Mouse (Mus musculus) thymus, adult 2 months (tissue): ENCODE data around the gene Zfp146. TPM values are rescaled to one million over a fixed set of nuclear protein-coding genes. Genes with fewer than 3 reads are reported as not detected.
"Not testable (repeated sequence)": the region's sequence is repeated elsewhere in the genome, so short reads cannot be mapped to it uniquely, and the experiment has no call there.

ENCODE experiments used
- DNase-seq: peaks from one replicate; pipeline ENCODE4 v3.0.0; 2021
- H3K27ac ChIP-seq: fragments of 200-500 bp; 2 replicates; pipeline ENCODE4 v1.5.1; 2012; ENCODE audit warnings: low read length, control low read depth; ENCODE audit not compliant: control insufficient read depth, insufficient read depth
- H3K27me3 ChIP-seq: fragments of 200-500 bp; 2 replicates; pipeline ENCODE4 v1.6.1; 2012; ENCODE audit warnings: mild to moderate bottlenecking, low read length, moderate library complexity, mixed read lengths; ENCODE audit not compliant: control insufficient read depth, insufficient read depth
- H3K36me3 ChIP-seq: fragments of 200-500 bp; 2 replicates; pipeline ENCODE4 v1.6.1; 2012; ENCODE audit warnings: mild to moderate bottlenecking, low read length, moderate library complexity; ENCODE audit not compliant: control insufficient read depth, insufficient read depth
- H3K4me1 ChIP-seq: fragments of 200-500 bp; replicated peaks from 2 replicates; pipeline ENCODE4 v1.6.1; 2012; ENCODE audit warnings: low read length; ENCODE audit not compliant: control insufficient read depth, insufficient read depth
- H3K4me3 ChIP-seq: fragments of 200-500 bp; 2 replicates; pipeline ENCODE4 v1.5.1; 2012; ENCODE audit warnings: mild to moderate bottlenecking, low read length, control low read depth, moderate library complexity; ENCODE audit not compliant: control insufficient read depth, insufficient read depth
- CTCF ChIP-seq: fragments of 200-500 bp; IDR thresholded peaks from 2 replicates; pipeline ENCODE4 v1.5.1; 2012; ENCODE audit warnings: mild to moderate bottlenecking, control low read depth, low read length, moderate library complexity, borderline replicate concordance; ENCODE audit not compliant: control insufficient read depth, poor library complexity, insufficient read depth; ENCODE audit errors: extremely low read depth
- POLR2A ChIP-seq: fragments of 200-500 bp; IDR thresholded peaks from 2 replicates; pipeline ENCODE4 v1.6.1; 2012; ENCODE audit warnings: mild to moderate bottlenecking, low read length, control low read depth, moderate library complexity; ENCODE audit not compliant: control insufficient read depth, poor library complexity, insufficient read depth; ENCODE audit errors: extremely low read depth
- WGBS: fragments of 180-500 bp; shearing (Covaris S2); methylation state at CpG from one replicate; pipeline ENCODE4 v1.1.7; 2018; 5-methylcytosine and 5-hydroxymethylcytosine counted together
- polyA plus RNA-seq: library from polyadenylated mRNA; depleted of rRNA; stranded (reverse); fragments of >200 nt; gene quantifications from 2 replicates; pipeline ENCODE4 v1.2.3, GENCODE M21; 2012

The Zfp146 gene
- polyA plus RNA-seq, 1 experiment = 18.6 TPM

DNA sequence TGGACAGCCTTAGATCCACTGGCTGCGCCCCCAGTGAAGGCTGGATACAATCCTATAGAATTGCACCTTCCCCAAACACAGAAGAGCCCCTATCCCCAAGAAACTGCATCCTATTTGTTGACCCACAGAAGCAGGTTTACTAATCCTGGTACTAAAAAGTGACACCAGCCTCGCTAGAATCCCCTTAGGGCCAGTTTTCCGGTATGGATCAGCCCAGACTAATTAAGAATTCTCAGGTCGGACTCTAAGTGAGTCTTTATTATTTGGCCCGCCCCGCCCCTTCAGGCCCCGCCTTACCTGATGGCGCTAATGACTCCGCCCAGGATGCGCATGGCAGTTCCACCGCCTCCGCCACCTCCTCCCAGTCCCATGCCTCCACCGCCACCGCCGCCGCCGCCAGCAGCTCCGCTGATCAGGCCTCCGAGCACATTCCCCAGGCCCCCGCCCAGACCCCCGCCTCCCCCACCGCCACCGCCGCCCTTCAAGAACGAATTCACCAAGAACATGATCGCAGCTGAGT, 24.1 kb upstream of the Zfp146 start:
- peak; percentile 55 for DNase-seq
- WGBS = 4% methylated on average over 26 of the region's 26 CpGs
- H3K4me1 ChIP-seq = peaks cover 12% of the 10 kb centered on the region
- no peak for TF ChIP-seq POLR2A
- TF ChIP-seq CTCF = no peak
- H3K27me3 ChIP-seq = no peaks in the 10 kb centered on the region
- H3K36me3 ChIP-seq = peaks cover 11% of the 10 kb centered on the region; the same call in 1 of the 2 replicates
- H3K27ac ChIP-seq = no peak overlapping the region; the same call in 1 of the 2 replicates
- H3K4me3 ChIP-seq = peak overlapping the region; percentile 96

DNA sequence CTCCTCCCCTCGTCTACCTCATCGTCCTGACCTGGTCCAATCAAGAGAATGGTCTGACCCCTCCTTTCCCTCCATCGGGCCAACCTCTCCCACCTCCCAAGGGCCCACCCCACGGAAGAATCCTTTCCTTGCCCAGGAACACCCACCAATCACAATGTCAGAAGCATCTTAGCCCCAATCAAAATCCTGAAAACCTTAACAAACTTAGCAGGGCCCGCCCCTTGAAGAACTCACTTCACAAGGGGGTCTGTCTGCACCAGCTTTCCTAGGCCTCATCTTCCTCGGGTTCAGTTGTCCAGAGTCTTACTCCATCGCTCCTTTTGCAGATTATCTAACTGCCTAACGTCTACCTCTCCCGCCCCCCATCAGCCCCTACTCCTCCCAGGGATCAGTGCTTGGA, 23.5 kb upstream of the Zfp146 start:
- 85% methylated on average over 9 of the region's 9 CpGs for WGBS
- TF ChIP-seq CTCF (no peak), POLR2A (no peak)
- no peak overlapping the region for H3K27ac ChIP-seq
- no peak for DNase-seq
- H3K4me1 ChIP-seq = peaks cover 12% of the 10 kb centered on the region
- no peak overlapping the region for H3K4me3 ChIP-seq
- H3K27me3 ChIP-seq = no peaks in the 10 kb centered on the region
- H3K36me3 ChIP-seq = peaks cover 13% of the 10 kb centered on the region; the same call in 1 of the 2 replicates

DNA sequence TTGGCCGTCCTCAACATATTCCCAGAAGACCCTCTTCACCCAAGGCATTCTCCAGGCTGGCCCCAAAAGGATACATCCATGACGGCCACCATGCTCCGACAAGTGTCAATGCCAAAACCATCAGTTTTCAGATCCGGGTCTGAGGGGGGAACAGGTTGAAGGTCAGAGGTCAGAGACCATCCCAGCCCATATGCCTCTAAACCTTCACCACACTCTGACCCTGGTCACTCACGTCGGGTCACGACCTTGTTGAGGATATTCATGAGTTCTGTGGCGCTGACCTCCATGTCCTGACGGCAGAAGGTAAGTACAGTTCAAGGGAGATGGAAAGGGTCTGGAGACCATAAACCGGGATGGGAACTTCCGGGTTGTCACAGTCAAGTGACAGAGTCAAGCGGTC, 22.5 kb upstream of the Zfp146 start:
- DNase-seq = no peak
- TF ChIP-seq CTCF = no peak
- TF ChIP-seq POLR2A = no peak
- Histone ChIP-seq H3K4me3 (no peak overlapping the region), H3K27ac (no peak overlapping the region), H3K36me3 (peaks cover 22% of the 10 kb centered on the region), H3K27me3 (no peaks in the 10 kb centered on the region), H3K4me1 (peaks cover 9% of the 10 kb centered on the region)
- 97% methylated on average over 12 of the region's 12 CpGs for WGBS

DNA sequence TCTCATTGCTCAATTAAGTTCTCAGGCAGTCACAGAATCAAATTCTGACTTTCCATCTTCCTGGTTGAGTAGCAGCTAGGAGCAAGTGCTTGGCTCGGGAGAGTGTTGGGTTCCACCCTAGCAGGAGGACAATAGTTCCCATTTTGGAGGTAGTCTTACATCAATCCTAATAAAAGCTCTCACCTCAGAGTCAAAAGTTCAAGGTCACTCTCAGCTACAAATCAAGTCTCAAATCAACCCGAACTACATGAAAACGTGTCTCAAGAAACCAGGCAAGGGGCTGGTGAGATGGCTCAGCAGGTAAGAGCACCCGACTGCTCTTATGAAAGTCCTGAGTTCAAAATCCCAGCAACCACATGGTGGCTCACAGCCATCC, 19.6 kb upstream of the Zfp146 start:
- no peaks in the 10 kb centered on the region for H3K27me3 ChIP-seq
- no peak overlapping the region for H3K4me3 ChIP-seq
- H3K27ac ChIP-seq = no peak overlapping the region
- TF ChIP-seq CTCF (no peak), POLR2A (no peak)
- peaks cover 25% of the 10 kb centered on the region for H3K36me3 ChIP-seq
- DNase-seq = no peak
- H3K4me1 ChIP-seq = peaks cover 12% of the 10 kb centered on the region
- 96% methylated on average over 4 of the region's 4 CpGs for WGBS

DNA sequence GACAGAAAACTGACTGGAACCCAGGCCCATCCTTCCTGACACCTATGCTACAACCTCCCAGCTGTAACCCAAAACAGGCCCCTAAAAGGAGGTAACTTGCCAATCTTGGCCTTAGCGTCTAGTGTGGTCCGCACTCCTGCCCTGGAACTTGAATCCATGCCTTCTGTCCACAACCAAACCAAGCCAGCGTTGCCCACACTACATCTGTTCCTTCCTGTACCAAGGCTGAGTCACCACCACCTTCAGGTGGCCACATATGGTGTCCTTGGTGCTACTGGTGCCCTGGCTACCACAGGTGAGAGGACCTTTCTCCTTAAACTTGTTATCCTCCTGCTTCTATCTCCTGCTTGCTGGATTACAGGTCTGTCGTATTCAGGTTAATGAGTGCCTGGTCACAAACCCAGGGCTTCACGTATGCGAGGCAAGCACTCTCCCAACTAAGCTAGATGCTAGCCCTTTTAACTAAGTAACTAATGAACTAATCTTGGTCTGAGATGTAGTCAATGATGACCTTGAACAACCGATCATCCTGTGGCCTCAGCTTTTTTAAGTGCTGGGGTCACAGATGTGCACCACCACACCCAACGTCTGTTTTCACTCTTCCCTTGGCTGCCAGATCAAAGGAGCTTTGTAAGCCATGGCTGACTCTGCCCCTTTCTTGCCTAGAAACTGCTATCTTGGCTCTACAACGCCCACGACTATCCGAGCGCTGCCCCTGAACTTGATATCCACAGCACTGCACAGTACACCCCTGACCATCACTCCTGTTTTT, 19.0 kb upstream of the Zfp146 start:
- 82% methylated on average over 12 of the region's 12 CpGs for WGBS
- no peak for TF ChIP-seq CTCF
- TF ChIP-seq POLR2A = no peak
- Histone ChIP-seq H3K36me3 (peaks cover 25% of the 10 kb centered on the region), H3K4me1 (peaks cover 14% of the 10 kb centered on the region), H3K27me3 (no peaks in the 10 kb centered on the region), H3K4me3 (no peak overlapping the region), H3K27ac (no peak overlapping the region)
- DNase-seq = no peak

DNA sequence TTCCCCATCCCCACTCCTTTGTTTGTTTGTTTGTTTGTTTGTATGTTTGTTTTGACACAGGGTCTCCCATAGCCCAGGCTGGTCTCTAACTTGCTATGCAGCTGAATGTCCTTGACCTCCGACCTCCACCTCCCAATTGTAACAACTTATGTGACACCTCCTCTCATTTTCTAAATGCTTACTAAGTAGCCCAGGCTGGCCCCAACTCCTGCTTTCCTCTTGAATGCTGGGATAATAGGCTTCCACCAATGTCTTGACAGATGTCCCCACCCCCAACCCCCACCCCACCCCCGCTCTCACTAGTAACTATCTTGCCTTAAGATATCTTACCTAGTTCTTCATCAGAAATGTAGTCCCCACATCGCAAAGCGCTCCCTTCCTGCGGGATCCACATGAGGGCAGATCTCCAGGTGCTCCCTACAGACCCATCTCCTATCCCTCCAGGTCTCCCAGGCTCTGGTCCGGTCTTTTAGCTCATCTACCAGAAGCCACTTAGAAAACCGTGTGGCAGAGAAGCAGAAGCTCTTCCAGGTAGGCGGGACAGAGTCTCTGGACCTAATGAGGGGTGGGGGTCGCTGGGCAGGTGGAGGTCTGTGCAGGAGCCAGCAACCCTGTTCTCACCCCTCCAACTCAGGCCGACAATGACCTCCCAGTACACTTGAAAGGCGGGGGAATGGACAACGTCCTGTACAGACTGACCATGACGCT, 15.2 kb upstream of the Zfp146 start:
- H3K27ac ChIP-seq = no peak overlapping the region
- H3K27me3 ChIP-seq = no peaks in the 10 kb centered on the region
- H3K36me3 ChIP-seq = peaks cover 20% of the 10 kb centered on the region
- no peak overlapping the region for H3K4me3 ChIP-seq
- TF ChIP-seq CTCF = no peak
- no peak for TF ChIP-seq POLR2A
- peaks cover 7% of the 10 kb centered on the region; the same call in 1 of the 2 replicates for H3K4me1 ChIP-seq
- 92% methylated on average over 13 of the region's 13 CpGs for whole genome bisulfite sequencing
- DNase-seq = no peak

DNA sequence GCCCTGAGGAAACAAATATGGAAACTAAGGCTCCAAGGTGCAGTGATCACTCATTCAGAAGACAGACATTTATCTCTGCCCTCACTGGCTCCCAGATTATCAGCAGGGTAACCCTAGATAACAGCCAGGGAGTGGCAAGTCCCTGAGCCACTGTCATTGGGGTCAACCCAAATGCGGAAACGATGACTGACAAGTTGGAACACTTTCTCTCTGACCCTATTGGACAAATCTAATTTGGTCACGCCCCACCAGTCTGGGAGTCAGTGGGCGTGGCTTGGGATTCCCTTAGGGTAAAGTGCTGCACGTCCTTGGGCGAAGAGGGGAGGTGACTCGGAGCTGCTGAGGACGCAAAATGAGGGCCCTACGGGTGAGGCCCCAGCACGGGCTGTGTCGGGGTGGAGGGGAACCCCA, 14.3 kb upstream of the Zfp146 start, which contains the start of gene Cox7a1:
TSS of gene Cox7a1 (plus strand) at position 266 of the 411 bp plus-strand sequence.
- WGBS = 2% methylated on average over 11 of the region's 11 CpGs
- H3K36me3 ChIP-seq = peaks cover 16% of the 10 kb centered on the region
- peak; percentile 31; the same call in 1 of the 2 replicates for TF ChIP-seq POLR2A
- TF ChIP-seq CTCF = no peak
- peak; percentile 89 for DNase-seq
- no peaks in the 10 kb centered on the region for H3K27me3 ChIP-seq
- H3K4me3 ChIP-seq = peak within 1 kb of the TSS; percentile 29
- peaks cover 7% of the 10 kb centered on the region; the same call in 1 of the 2 replicates for H3K4me1 ChIP-seq
- H3K27ac ChIP-seq = no peak within 1 kb of the TSS

DNA sequence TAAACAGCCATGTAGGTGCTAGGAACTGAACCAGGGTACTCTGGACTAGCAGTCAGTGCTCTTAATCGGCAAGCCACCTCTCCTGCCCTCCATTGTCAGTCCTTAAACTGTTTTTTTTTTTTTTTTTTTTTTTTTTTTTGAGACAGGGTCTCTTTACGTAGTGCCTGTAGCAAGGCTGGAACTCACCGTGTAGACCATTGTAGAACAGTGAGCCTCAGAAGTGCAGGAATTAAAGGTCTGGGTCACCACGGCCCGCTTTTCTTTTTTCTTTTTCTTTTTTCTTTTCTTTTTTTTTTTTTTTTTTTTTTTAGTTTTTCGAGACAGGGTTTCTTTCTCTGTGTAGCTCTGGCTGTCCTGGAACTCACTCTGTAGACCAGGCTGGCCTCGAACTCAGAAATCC, 13.6 kb upstream of the Zfp146 start:
- DNase-seq, H3K4me1 ChIP-seq, H3K27me3 ChIP-seq, H3K27ac ChIP-seq, H3K4me3 ChIP-seq: not testable (repeated sequence)
- WGBS = 72% methylated on average over 7 of the region's 7 CpGs
- peaks cover 13% of the 10 kb centered on the region for H3K36me3 ChIP-seq

DNA sequence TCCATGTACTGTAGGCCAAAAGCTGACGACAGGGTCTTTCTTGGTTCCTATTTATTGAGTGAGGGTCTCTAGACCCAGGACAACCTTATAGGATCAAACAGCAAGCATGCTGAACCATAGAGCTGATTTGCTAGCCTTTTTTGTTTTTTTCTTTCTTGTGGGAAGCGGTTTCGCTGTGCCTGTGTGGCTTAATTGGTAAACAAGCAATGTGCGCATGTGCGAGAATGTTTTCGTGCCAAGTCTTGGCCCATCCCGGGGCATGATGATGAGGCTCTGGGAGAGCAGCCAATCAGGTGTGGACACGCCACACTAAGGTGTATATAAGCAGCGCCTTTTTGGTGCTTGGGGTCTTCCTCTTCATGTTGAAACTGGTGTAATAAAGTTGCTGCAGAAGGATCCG, 12.4 kb upstream of the Zfp146 start:
- not testable (repeated sequence) for H3K27ac ChIP-seq, DNase-seq, H3K27me3 ChIP-seq, H3K36me3 ChIP-seq, H3K4me3 ChIP-seq, H3K4me1 ChIP-seq
- WGBS = 93% methylated on average over 10 of the region's 10 CpGs
